Mouse (Mus musculus): Measurements from ENCODE around the gene Heg1. TPM values are rescaled to one million over a fixed set of nuclear protein-coding genes. Genes with fewer than 3 reads are reported as not detected.

Gene Heg1
- total and polyA plus RNA-seq, 3 experiments, result 40.8 to 77.1 (median 67.2) TPM

GRCm38 (mm10) chr16:33793846-33794791 lies 109.9 kb downstream of the Heg1 start, which contains the start of gene Muc13:
TSS of gene Muc13 (plus strand) at chr16:33794037.
- dilution Hi-C loops (cut with MboI; ENCODE audit: extremely low pct_ligation_motif_present, extremely low pct_unique_long_range_greater_than_20kb, low sequenced_read_pairs), result no loop called here

GRCm38 (mm10) chr16:33795106-33795505 lies 110.9 kb downstream of the Heg1 start:
- DNase-seq (ENCODE audit: extremely low read depth), result no peak
- dilution Hi-C loops (cut with MboI; ENCODE audit: extremely low pct_ligation_motif_present, extremely low pct_unique_long_range_greater_than_20kb, low sequenced_read_pairs) (no loop called here), in situ Hi-C loops (cut with MboI; ENCODE audit: low pct_ligation_motif_present, low pct_unique_long_range_greater_than_20kb, low sequenced_read_pairs) (no loop called here)
- no peak overlapping the region for H3K4me2 ChIP-seq (ENCODE audit: insufficient read depth, low read depth, poor library complexity, severe bottlenecking)
- H3K79me2 ChIP-seq (replicated peaks; ENCODE audit: control insufficient read depth, extremely low read depth, insufficient read depth, poor library complexity, severe bottlenecking), result no peaks in the 10 kb centered on the region
- H3K4me3 ChIP-seq (replicated peaks in 1 of 3; ENCODE audit: low read depth in 2 of 3, low read length in 2 of 3, poor library complexity in 1 of 3), result no peak overlapping the region
- no peaks in the 10 kb centered on the region for H3K36me3 ChIP-seq (replicated peaks in 1 of 2; ENCODE audit: control insufficient read depth in 1 of 2, insufficient read depth in 1 of 2, low read length in 1 of 2)
- 0 out of 4 replicates have a peak, but pooled peaks cover 0 to 2% of the 10 kb centered on the region in 2 experiments for H3K4me1 ChIP-seq (ENCODE audit: control insufficient read depth in 1 of 2, insufficient read depth in 2 of 2)
- no peak overlapping the region for H3K9ac ChIP-seq (ENCODE audit: insufficient read depth, low read depth)
- TF ChIP-seq RAD21 (IDR thresholded peaks at IDR 0.05; ENCODE audit: low read depth, low read length), result no peak
- TF ChIP-seq POLR2AphosphoS2 (IDR thresholded peaks at IDR 0.05; ENCODE audit: low read depth, low read length), result no peak
- TF ChIP-seq ZMIZ1 (IDR thresholded peaks at IDR 0.05; ENCODE audit: low read depth, low read length), result no peak
- no peak for TF ChIP-seq TBP (conservative IDR thresholded peaks at IDR 0.05; ENCODE audit: low read depth, low read length)
- TF ChIP-seq ZNF384 (IDR thresholded peaks at IDR 0.05; ENCODE audit: low read depth, low read length), result no peak
- no peak for TF ChIP-seq JUND (conservative IDR thresholded peaks at IDR 0.05; ENCODE audit: low read depth, low read length)
- no peak for TF ChIP-seq NRF1 (IDR thresholded peaks at IDR 0.05; ENCODE audit: low read depth, low read length)
- TF ChIP-seq SMC3 (IDR thresholded peaks at IDR 0.05; ENCODE audit: low read depth, low read length), result no peak
- TF ChIP-seq ZC3H11A (IDR thresholded peaks at IDR 0.05; ENCODE audit: low read depth, low read length), result no peak
- no peak for TF ChIP-seq UBTF (IDR thresholded peaks at IDR 0.05; ENCODE audit: low read depth, low read length)
- no peak for TF ChIP-seq BHLHE40 (IDR thresholded peaks at IDR 0.05; ENCODE audit: low read depth, low read length)
- TF ChIP-seq GABPA (IDR thresholded peaks at IDR 0.05; ENCODE audit: insufficient replicate concordance, low read depth, low read length), result no peak
- no peak for TF ChIP-seq SIN3A (IDR thresholded peaks at IDR 0.05; ENCODE audit: low read length)
- TF ChIP-seq JUN (IDR thresholded peaks at IDR 0.05; ENCODE audit: insufficient read depth, low read depth, low read length), result no peak
- TF ChIP-seq POLR2A (IDR thresholded peaks at IDR 0.05; ENCODE audit: low read depth, low read length), result no peak
- TF ChIP-seq ZKSCAN1 (IDR thresholded peaks at IDR 0.05; ENCODE audit: borderline replicate concordance, low read depth, low read length), result no peak
- TF ChIP-seq ELF1 (IDR thresholded peaks at IDR 0.05; ENCODE audit: low read depth, low read length), result no peak
- no peak for TF ChIP-seq PAX5 (IDR thresholded peaks at IDR 0.05; ENCODE audit: low read length)
- no peak for TF ChIP-seq TCF12 (IDR thresholded peaks at IDR 0.05; ENCODE audit: low read depth, low read length)
- no peak overlapping the region for H3K27ac ChIP-seq (ENCODE audit: insufficient read depth, low read depth)
- H3K27me3 ChIP-seq (replicated peaks), result peaks cover 5% of the 10 kb centered on the region
- H3K9me3 ChIP-seq (replicated peaks; ENCODE audit: low read length), result peaks cover 1% of the 10 kb centered on the region

More at GRCm38 (mm10) chr16:33793846-33794791, 109.9 kb downstream of the Heg1 start, which contains the start of gene Muc13:
- in situ Hi-C loops (cut with MboI; ENCODE audit: low pct_ligation_motif_present, low pct_unique_long_range_greater_than_20kb, low sequenced_read_pairs), result no loop called here
- Histone ChIP-seq H3K79me2 (replicated peaks; ENCODE audit: control insufficient read depth, extremely low read depth, insufficient read depth, poor library complexity, severe bottlenecking) (no peaks in the 10 kb centered on the region), H3K9me3 (replicated peaks; ENCODE audit: low read length) (peaks cover 3% of the 10 kb centered on the region), H3K9ac (ENCODE audit: insufficient read depth, low read depth) (no peak within 1 kb of the TSS), H3K27ac (ENCODE audit: insufficient read depth, low read depth) (no peak within 1 kb of the TSS), H3K4me3 (replicated peaks in 1 of 3; ENCODE audit: low read depth in 2 of 3, low read length in 2 of 3, poor library complexity in 1 of 3) (no peak within 1 kb of the TSS), H3K27me3 (replicated peaks) (peaks cover 5% of the 10 kb centered on the region), H3K36me3 (replicated peaks in 1 of 2; ENCODE audit: control insufficient read depth in 1 of 2, insufficient read depth in 1 of 2, low read length in 1 of 2) (no peaks in the 10 kb centered on the region), H3K4me1 (ENCODE audit: control insufficient read depth in 1 of 2, insufficient read depth in 2 of 2) (0 out of 4 replicates have a peak, but pooled peaks cover 0 to 2% of the 10 kb centered on the region in 2 experiments), H3K4me2 (ENCODE audit: insufficient read depth, low read depth, poor library complexity, severe bottlenecking) (no peak within 1 kb of the TSS)
- no peak for DNase-seq (ENCODE audit: extremely low read depth)
- no peak for TF ChIP-seq MAZ (IDR thresholded peaks at IDR 0.05; ENCODE audit: low read depth, low read length)
- no peak for TF ChIP-seq POLR2A (IDR thresholded peaks at IDR 0.05; ENCODE audit: low read depth, low read length)
- TF ChIP-seq MAFK (IDR thresholded peaks at IDR 0.05; ENCODE audit: insufficient replicate concordance, low read length), result no peak
- TF ChIP-seq ZNF384 (IDR thresholded peaks at IDR 0.05; ENCODE audit: low read depth, low read length), result no peak
- no peak for TF ChIP-seq E2F4 (IDR thresholded peaks at IDR 0.05; ENCODE audit: insufficient replicate concordance, low read depth, low read length)
- TF ChIP-seq CHD1 (IDR thresholded peaks at IDR 0.05; ENCODE audit: low read depth, low read length), result no peak

Data from CH12.LX (cell line).